Mouse (Mus musculus) regulatory T cell (primary cell): ENCODE results near the gene Arhgap22.

Experiments used
- in situ Hi-C: fragments of 300-600 bp; cut with MboI, MseI; formaldehyde crosslinking; loops from one replicate; pipeline ENCODE4 v1.15.1; 2025; ENCODE audit warnings: high pct_unique_total_duplicates

Gene Arhgap22

DNA sequence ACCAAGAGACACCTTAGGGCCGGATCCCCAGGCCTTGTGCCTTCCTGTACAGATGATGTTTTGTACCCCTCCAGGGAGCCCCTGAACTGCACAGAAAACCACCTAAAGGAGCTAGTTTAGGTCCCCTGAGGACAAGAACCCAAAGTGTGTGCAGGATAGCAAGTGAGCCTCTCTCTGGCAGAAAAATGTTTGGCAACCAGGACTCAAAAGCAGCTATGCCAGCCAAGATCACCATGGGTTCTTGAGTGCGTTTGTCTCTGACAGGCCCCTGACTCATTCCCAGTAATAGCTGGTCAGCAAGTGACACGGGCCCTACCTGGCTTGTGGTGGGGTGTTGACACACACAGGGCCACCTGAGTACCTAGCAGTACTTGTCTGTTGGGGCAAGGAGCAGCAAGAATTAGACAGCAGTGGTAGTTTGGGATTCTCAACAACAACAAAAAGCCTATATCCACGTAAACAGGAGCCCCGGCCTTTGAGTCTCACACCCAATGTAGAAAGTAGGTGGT is 115.5 kb downstream of the Arhgap22 start:
- in situ Hi-C loops: no loop called here

DNA sequence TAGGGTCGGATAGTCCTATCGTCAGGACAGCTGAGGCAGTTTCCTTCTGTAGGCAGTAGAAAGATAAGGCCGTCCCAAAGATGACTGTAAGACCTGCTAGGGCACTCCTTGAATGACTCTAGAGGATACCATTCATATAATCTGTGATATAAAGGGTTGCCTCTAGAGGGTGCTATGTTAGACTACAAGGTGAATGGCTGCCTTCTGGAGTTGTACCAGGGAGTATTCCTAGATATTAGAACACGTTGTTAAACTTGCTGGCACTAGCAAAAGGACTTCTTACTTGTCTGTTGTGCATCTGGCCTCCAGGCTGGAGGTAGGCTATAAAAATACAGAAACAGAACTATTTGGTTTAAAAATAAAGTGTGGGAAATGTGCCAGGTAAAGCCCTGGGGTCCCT is 117.2 kb downstream of the Arhgap22 start:
- in situ Hi-C loops: no loop called here

DNA sequence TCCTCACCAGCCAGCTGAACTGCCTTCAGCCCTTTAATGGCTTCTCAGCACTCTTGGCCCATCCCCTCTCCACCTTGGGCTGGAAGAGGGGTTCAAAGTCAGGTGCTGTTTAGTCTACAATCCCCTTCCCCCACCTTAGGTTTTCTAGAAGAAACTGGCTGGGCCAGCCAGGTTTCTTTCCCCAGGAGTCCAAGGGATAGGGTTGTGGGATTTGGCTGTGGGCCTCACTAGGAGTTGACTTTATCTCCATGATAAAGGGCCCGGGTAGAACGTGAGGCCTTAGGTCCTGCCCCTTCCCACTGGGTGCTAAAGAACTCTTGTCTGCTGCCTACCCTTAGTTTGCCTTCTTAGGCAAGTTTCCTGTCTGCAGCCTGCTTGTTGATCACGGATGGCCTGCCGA is 117.8 kb downstream of the Arhgap22 start:
- in situ Hi-C loops: no loop called here

DNA sequence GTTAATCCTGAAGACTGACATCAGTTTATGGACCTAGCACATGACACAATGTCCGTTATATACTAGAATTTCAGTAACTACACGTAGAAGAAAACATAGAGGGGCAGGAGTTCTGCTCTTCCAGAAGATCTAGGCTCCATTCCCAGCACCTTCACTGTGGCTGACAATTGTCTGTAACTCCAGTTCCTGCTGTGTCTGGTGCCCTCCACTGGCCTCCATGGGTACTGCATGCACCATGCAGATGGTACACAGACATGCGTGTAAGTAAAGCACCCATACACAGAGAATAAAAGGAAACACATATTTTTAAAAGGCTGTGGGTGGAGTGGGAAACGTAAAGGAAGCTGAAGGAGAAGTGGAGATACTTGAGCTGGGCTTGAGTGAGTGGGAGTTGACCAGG is 120.0 kb downstream of the Arhgap22 start:
- in situ Hi-C loops: no loop called here

DNA sequence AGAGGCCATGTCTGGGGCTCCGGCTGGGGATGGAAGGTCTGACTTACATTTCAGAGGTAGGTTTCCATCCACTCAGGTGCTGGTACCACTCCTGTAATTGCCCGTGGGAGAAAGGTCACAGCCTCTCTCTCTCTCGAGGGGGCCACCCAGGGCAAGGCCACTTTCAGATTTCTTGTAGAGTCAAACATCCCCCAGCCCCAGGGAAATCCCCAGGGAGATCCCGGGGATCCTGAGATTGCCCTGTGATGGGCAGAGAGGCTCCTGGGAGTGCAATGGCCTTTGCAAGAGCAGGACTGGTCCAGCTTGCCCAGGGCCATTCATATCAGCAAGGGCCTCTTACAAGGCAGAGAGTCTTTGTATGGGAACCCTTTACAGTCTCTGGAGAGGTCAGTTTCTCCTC is 120.6 kb downstream of the Arhgap22 start:
- in situ Hi-C loops: no loop called here

DNA sequence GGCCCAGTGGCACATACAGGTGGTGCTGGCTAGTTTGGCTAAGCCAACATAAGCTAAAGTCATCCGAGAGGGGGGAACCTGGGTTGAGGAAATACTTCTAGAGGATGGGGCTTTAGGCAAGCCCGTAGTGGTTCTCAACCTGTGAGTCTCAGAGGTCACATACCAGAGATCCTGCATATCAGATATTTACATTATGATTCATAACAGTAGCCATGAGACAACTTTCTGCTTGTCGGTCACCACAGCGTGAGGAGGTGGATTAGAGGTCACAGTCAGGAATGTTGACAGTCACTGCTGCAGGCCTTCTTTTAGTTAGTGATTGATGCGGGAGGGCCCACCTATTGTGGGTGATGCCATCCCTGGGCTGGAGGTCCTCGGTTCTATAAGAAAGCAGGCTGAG is 121.9 kb downstream of the Arhgap22 start:
- in situ Hi-C loops: no loop called here

DNA sequence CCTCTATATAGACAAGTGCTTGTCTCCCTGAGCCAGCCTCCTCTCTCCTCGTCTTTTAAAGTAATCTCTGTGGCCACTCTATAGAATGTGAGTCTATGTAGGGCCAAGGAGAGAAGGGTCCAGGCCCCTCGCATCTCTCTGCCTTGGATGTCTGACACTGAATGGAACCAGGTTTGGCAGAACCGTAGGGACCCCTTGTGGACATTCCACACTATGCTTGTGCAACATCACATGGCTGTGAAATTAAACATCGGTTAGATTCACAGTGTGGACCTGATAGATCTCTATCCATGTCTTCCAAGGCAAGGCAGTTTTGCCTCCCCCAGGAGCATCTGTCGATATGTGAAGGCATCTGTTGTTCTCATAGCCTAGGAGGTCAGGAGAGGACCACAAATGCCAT is 124.9 kb downstream of the Arhgap22 start:
- in situ Hi-C loops: no loop called here

DNA sequence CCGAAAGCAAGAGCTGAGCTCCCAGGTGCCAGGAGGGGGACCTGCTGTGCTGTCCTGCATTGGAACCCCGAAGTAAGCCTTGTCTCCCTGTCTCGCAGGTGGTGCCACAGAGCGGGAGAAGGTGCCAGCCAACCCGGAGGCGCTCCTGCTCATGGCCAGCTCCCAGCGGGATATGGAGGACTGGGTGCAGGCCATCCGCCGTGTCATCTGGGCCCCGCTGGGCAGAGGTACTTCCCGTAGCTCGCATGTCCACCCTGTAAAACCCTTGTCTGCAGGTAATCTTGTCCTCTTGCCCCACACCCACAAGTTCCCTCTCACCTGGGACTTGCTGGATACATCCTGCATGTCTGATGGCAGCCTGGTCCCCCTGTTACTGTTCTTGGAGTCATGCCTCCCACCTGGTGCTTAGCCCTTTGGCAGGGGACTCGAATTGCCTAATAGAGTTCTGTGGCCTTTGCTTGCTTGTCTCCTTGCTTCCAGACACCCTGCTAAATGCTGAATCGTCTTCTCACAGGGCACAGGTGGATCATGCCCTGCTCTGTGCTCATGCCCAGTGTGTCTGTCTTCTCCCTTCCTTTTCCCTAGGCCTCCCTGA is 129.4 kb downstream of the Arhgap22 start:
- in situ Hi-C loops: loop anchor here (5.0 kb wide), 1 partner anchor 896 kb away; no protein-coding TSS in a partner anchor

DNA sequence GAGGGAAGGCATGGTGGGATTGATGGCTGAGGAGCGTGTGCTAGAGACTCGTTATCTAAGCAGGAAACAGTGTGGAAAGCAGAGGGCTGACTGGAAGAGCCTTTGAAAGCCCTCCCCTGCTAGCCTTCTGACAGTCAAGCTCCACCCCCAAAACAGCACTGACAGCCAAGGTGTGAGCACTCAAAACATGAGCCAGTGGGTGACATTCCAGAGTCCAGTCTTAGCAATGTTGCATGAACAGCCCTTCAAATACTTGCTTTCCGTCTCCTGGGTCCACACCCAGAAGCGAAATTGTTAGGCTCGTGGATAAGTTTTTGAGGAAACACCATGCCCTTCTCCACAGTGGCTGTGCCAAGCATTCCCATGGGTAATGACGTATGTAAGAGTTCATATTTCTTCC is 132.7 kb downstream of the Arhgap22 start:
- in situ Hi-C loops: no loop called here

DNA sequence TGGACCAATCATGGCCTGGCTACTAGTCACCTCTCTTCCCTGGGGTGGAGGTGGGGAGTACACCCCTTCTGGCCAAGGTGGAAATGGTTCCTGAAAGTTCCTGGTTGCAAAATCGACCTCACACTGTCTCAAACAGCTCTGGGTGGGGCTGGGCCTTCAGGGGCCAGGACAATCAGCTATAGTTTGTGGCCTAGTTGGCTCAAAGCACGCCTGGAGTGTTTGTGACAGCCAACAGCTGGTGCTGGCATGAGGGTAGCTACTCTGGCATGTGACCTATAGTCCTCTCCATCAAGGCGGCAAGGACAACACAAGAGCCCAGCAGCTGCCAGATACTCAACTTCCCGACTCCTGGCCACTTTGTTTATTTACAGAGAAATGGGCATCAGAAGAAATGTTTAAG is 133.9 kb downstream of the Arhgap22 start:
- in situ Hi-C loops: no loop called here

DNA sequence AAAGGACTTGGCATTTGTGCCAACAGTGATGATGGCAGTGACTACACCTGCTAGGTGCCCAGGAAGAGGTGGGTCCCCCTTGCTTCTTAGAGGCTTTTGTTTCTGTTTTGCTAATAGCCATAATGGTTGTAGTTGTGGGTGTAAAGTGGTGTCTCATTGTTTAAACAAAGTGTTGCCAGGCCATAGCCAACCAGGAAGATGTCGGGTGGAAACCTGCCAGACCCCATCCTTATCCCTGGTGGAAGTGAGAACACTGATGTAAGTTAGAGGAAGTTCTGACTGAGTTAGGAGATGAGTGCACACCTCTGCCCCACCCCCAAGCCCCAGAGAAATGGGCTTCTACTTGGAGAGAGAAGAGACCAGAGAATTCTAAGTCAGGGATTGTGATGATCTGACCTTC is 134.3 kb downstream of the Arhgap22 start:
- in situ Hi-C loops: no loop called here

DNA sequence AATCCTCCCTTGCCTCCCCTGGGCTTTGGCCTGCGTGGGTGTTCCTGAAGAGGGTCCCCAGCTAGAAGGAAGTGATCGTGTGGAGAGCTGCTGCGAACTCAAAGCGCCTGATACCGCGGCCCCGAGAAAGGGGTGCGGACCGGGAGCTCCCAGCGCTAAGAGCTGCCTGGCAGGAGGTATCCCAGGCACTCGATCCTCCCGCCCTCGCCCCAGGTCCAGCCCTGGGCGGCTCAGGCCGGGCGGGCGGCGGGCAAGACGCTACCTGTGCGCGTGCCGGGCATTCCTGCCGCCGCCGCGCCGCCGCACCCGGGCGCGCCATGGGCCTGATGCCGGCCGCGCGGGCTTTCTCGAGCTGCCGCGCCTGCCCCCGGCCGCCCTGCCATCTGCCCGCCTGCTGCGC is 137.2 kb downstream of the Arhgap22 start:
- in situ Hi-C loops: no loop called here

DNA sequence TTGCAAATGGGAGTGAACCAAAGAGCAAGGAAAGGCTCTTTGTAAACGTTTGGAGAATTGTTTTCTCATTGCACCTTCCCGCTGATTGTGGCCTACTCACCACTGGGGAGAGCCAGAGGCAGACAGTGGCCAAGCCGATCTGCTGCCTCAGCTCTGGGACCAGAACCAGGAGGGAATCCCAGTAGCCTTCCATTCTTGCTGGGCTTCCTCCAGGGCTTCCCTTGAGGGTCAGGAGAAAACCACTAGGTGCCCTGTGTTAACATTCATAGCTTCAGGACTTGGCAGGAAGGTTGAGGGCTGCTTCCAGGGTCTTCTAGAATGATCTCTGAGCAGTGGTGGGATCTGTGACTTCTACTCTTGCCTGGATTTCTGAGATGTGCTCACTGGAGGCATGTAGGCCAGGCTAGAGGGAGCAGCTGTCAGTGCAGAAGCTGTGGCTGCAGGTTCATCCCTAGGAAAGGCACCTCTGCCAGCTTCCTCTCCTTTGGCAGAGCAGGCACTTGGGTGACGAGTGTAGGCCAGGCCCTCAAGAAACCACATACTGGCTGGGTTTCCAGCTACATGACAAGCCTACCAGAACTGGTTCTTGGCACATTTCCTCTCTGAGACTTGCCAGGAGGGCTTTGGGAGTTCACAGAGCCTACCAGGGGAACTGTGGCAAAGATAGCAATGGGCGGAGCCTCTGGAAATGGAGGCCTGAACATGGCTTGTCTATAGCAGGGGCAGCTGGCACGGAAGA is 138.3 kb downstream of the Arhgap22 start:
- in situ Hi-C loops: no loop called here

DNA sequence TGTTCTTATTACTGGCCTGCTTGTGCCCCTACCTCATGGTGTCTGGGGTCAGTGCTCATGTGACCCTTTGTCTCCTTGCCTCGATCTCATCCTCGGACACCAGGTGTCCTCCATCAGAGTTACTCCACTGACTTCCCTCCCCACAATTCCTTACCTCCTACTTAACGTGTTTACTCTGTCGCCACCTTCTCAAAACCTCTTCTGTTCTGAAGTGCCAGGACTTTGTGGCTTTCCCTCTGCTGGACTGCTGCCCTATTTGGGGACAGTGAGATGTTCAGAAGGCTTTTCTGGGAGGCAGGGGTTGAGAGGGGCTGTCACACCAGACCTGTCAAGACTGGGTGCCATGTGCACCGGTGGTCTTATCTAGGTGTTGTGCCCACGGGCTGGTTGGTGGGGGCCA is 139.1 kb downstream of the Arhgap22 start:
- in situ Hi-C loops: no loop called here

DNA sequence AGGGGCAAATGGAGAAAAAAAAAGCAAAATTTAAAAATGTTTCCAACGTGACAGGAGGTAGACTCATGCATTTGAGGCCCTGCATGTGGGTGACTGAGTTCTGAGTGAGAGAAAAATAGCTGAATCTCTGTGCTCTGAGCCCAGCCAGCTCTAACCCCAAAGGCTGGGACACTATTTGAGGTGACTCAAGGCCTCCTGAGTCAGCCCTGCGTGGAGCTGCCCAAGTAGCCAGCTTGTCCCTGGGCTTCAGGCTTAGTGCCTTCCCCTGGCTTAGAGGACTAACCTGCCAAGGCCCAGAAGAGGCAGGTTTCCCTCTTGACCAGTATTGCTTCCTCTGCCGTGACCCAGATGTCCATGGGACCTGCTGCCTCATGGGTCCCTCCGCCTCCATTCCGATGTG is 141.4 kb downstream of the Arhgap22 start:
- in situ Hi-C loops: no loop called here

DNA sequence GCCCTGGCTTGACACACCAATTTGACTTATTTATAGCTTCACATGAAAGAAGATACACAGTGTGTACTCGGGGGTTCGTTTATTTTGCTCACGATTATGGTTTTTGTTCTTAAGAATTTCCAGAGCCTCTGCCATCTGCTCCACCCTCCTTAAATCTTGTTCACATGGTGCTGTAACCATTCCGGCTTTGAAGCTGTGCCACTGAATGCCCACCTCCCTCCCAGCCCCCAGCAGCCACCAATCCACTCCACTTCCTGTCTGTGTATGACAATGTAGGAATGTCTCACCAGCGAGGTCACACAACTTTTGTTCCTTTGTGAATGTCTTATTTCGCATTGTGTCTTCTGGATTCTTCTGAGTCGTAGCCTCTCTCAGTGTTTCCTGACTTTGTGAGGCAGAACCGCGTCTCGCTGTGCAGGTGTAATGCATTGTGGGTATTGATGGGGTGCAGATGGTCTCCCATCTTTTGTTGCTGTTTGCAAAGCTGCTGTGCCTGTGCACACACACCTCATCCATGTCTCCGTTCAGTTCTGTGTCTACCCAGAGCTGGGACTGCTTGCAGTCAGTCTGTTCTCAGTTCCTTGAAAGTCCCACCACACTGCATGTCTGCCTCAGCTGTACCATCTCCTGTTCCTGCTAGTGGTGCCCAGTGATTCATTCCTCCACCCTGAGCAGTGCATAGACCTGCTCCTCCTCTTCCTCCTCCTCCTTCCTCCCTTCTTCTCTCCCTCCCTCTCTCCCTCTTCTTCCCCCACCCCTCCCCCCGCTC is 144.0 kb downstream of the Arhgap22 start:
- in situ Hi-C loops: no loop called here

DNA sequence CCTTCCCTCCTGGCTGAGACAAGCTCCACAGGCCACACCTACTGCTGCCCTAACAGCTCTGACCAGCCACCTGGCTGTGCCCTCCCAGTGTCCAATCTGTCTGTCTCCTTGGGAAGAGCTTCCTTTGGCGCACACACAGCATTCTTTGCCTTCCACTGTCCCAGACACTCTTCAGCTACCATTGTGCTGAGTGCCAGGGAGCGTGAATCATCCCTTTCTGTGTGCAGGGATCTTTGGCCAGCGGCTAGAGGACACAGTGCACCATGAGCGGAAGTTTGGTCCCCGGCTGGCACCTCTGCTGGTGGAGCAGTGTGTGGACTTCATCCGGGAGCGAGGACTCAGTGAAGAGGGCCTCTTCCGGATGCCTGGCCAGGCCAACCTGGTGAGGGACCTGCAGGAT is 145.1 kb downstream of the Arhgap22 start:
- in situ Hi-C loops: no loop called here

DNA sequence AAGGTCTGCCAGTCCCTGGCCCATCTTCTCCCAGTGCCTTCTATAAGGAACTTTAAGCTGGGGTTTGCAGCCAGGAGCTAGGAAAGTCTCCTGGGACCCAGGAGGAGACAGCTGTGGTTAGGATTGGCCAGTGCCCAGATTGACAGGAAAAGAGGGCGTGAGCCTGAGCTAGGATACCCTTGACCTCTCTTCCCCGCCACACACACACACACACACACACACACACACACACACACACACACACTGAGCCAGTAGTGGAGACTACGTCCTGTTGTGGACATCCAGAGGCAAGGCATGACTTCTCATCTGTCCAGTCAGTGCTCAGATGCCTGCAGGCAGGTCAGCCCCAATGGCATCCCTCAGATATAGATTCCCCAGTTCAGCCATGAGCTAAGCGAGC is 147.7 kb downstream of the Arhgap22 start:
- in situ Hi-C loops: no loop called here

DNA sequence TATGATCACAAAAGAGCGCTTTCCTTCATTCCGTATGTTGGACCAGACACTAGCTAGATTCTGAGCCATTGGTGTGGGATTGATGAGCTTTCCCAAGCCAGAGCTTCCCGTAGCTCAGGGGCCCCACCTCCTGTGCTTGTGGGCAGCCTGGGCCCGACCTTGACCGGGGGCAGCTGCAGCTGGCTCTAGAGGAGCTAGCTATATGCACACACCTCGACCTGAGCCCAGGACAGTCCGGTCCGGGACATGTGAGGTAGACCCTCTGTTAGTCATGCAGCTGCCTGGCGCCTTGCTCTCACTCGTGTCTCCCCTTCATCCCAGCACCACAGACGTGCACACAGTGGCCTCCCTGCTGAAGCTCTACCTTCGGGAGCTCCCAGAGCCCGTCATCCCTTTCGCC is 148.3 kb downstream of the Arhgap22 start:
- in situ Hi-C loops: no loop called here

DNA sequence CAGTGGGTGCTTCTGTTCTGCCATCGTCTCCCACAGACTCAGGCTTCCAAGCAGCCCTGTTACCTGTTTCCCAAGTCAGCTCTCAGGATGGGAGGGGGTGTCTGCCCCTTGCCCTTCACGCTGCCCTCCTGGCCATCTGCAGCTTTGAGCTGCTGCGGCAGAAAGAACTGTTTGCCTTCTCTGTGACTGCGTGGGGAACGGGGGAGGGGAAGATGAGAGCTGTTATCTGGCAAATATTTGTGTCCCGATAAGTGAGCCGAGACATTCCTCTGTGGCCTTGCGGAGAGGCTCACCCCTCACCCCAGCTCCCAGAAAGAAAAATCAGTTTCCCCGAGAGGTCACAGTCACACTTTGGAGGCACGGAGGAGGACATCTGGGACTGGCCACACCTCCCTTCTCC is 149.0 kb downstream of the Arhgap22 start:
- in situ Hi-C loops: no loop called here

DNA sequence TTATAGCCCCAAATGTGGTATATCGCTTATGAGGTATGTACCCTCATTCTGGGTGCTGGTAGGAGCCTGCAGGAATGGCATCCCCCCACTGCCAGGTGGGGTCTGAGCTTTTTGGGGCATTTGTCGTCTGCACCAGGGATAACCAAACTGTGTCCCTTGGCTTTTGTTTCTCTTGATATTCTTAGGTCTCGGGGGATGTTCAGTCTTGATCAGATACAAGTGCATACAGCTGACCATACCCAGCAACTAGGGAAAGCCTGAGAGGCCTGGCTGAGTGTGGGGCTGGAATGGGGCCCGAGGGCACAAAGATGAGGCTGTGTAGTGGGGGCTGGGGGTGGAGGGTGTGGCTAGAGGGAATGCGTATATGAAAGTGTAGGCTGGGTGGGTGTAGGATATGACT is 149.8 kb downstream of the Arhgap22 start:
- in situ Hi-C loops: no loop called here

DNA sequence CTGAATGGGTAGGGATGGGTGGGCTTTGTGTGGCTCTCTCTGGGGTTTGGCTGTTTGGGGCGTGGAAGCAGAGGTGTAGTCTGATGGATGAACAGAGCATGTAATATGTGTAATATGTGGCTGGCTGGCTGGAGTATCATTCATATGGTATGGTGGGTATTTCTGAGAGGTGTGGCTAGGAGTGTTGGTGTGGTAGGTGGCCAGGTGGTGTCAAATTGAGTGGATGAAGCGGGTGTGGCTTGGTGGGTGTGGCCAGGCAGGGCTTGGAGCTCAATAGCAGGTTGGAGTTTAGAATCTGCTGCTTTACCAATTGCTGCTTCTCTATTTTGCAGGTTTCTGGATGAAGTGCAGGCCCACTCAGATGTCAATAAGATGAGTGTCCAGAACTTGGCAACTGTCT is 150.2 kb downstream of the Arhgap22 start:
- in situ Hi-C loops: no loop called here
